Mouse (Mus musculus) liver, embryonic 11.5 days (tissue): ENCODE data around the gene 4930453N24Rik. TPM values are rescaled to one million over a fixed set of nuclear protein-coding genes. Genes with fewer than 3 reads are reported as not detected.

Source experiments
- ATAC-seq: fragments of 200-750 bp; cut with Nextera tagmentation; replicated peaks from 2 replicates; pipeline ENCODE4 v1.8.0; 2017; ENCODE audit warnings: moderate number of reproducible peaks, mild to moderate bottlenecking, moderate TSS enrichment, moderate library complexity; ENCODE audit not compliant: low FRiP score
- DNase-seq: peaks from one replicate; pipeline ENCODE4 v3.0.0-alpha.2; 2017; ENCODE audit warnings: low spot score
- H3K27ac ChIP-seq: fragments of 300-500 bp; sonication (generic); 2 replicates; pipeline ENCODE4 v1.5.1; 2014; ENCODE audit warnings: mild to moderate bottlenecking, low read depth, low read length, control low read depth
- H3K27me3 ChIP-seq: fragments of 300-500 bp; sonication (generic); replicated peaks from 2 replicates; pipeline ENCODE4 v1.6.1; 2014; ENCODE audit warnings: low read length, mixed read lengths; ENCODE audit not compliant: control insufficient read depth, insufficient read depth
- H3K36me3 ChIP-seq: fragments of 300-500 bp; sonication (generic); 2 replicates; pipeline ENCODE4 v1.6.1; 2014; ENCODE audit warnings: mild to moderate bottlenecking, low read length, moderate library complexity, mixed read lengths; ENCODE audit not compliant: control insufficient read depth, insufficient read depth
- H3K4me1 ChIP-seq: fragments of 300-500 bp; sonication (generic); replicated peaks from 2 replicates; pipeline ENCODE4 v1.6.1; 2014; ENCODE audit warnings: low read length, mixed read lengths; ENCODE audit not compliant: control insufficient read depth, insufficient read depth
- H3K4me2 ChIP-seq: fragments of 300-500 bp; sonication (generic); 2 replicates; pipeline ENCODE4 v1.6.1; 2014; ENCODE audit warnings: mild to moderate bottlenecking, control low read depth, moderate library complexity
- H3K4me3 ChIP-seq: fragments of 300-500 bp; sonication (generic); 2 replicates; pipeline ENCODE4 v1.5.1; 2014; ENCODE audit warnings: low read depth, low read length, control low read depth
- H3K9ac ChIP-seq: fragments of 300-500 bp; sonication (generic); 2 replicates; pipeline ENCODE4 v1.6.1; 2014; ENCODE audit warnings: low read depth, low read length, control low read depth
- H3K9me3 ChIP-seq: fragments of 300-500 bp; sonication (generic); 2 replicates; pipeline ENCODE4 v1.6.1; 2016; ENCODE audit warnings: low read length, inconsistent platforms, mixed read lengths; ENCODE audit not compliant: control insufficient read depth
- WGBS: fragments of 180-500 bp; shearing (Covaris S2); extraction: QIAGEN DNeasy Blood & Tissue Kit; methylation state at CpG from one replicate; pipeline ENCODE4 v1.1.7; 2014; 5-methylcytosine and 5-hydroxymethylcytosine counted together
- polyA plus RNA-seq: library from polyadenylated mRNA; unstranded; fragments of >200 nt; fragmentation: Nextera tagmentation; extraction: Ambion mirVana; gene quantifications from 2 replicates; pipeline ENCODE4 v1.2.1, GENCODE M21; 2014

4930453N24Rik gene
- polyA plus RNA-seq, 1 experiment from 2014 or later, result 20.9 TPM

DNA sequence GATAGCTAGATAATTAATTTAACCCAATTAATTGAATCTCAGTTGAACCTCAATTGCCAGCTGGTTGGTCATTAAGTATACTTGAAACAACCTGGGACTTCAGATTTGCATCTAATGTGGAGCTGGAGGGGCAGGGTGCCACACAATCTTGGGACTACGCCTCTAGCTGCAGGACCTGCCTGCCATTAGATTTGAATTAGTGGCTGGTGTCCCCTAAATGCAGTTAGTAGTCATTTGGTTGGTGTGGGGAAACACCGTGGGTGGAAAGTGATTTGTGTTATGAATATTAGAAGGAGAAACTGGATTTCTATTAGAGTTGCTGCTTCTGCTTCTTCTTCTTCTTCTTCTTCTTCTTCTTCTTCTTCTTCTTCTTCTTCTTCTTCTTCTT is 464 bp upstream of the 4930453N24Rik start:
- no peaks in the 10 kb centered on the region for H3K36me3 ChIP-seq
- no peaks in the 10 kb centered on the region for H3K9me3 ChIP-seq
- peak overlapping the region; percentile 55 for H3K4me2 ChIP-seq
- DNase-seq (no peak), ATAC-seq (no peak)
- no peak overlapping the region for H3K9ac ChIP-seq
- H3K27me3 ChIP-seq, result no peaks in the 10 kb centered on the region
- peak overlapping the region; percentile 83 for H3K4me3 ChIP-seq
- 83% methylated on average over 2 of the region's 2 CpGs for WGBS
- no peaks in the 10 kb centered on the region for H3K4me1 ChIP-seq
- H3K27ac ChIP-seq, result no peak overlapping the region; the same call in 1 of the 2 replicates

GRCm38 (mm10) chr16:64766696-64767300 is 4.2 kb downstream of the 4930453N24Rik start:
- H3K9ac ChIP-seq, result no peak overlapping the region
- DNase-seq, result no peak
- no peak for ATAC-seq
- H3K4me1 ChIP-seq, result no peaks in the 10 kb centered on the region
- 91% methylated on average over 8 of the region's 8 CpGs for WGBS
- H3K9me3 ChIP-seq, result peaks cover 7% of the 10 kb centered on the region; the same call in 1 of the 2 replicates
- no peak overlapping the region for H3K4me2 ChIP-seq
- H3K27me3 ChIP-seq, result no peaks in the 10 kb centered on the region
- no peak overlapping the region for H3K4me3 ChIP-seq
- peaks cover 16% of the 10 kb centered on the region for H3K36me3 ChIP-seq
- H3K27ac ChIP-seq, result no peak overlapping the region

GRCm38 (mm10) chr16:64759245-64759626 is 11.7 kb downstream of the 4930453N24Rik start:
- WGBS, result 61% methylated on average over 1 of the region's 1 CpGs

DNA sequence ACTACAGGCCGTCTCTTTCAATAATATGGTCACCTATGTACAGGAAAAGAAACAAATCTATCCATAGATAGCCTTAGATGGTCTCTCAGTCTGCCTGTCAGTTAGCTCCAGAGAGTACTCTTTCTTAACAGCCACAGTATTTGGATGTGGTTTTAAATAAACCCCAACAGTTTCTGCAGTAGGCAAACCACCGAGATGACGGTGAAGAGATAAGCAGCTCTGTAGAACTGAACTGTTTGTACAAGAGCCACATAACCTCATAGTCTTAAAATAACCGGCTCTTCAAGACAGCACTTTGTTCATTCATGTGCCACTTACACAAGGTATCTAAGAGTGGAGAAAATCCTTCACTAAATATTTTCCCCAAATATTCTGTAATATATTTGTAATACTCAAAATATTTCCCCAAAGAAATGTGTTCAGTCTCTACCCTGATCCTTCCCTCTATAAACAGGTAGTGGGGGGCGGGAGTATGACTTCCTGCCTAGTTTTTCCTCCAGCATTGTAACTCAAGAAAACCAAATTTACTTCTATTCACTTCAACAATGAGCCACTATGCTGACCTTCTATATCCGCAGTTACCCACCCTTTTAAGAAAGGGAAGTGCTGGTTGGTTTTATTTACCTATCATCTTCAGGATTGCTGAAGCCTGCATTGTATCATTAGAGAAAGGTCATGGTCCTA is 12.3 kb downstream of the 4930453N24Rik start:
- ATAC-seq, result peak; percentile 64
- Histone ChIP-seq H3K4me3 (no peak overlapping the region), H3K9ac (no peak overlapping the region), H3K27me3 (no peaks in the 10 kb centered on the region), H3K27ac (no peak overlapping the region), H3K4me1 (peaks cover 2% of the 10 kb centered on the region; the same call in 1 of the 2 replicates), H3K4me2 (no peak overlapping the region), H3K36me3 (peaks cover 10% of the 10 kb centered on the region), H3K9me3 (peaks cover 7% of the 10 kb centered on the region; the same call in 1 of the 2 replicates)
- WGBS, result 36% methylated on average over 6 of the region's 6 CpGs
- no peak for DNase-seq

More at GRCm38 (mm10) chr16:64759245-64759626, 11.7 kb downstream of the 4930453N24Rik start:
- no peak overlapping the region for H3K9ac ChIP-seq
- H3K4me1 ChIP-seq, result peaks cover 2% of the 10 kb centered on the region; the same call in 1 of the 2 replicates
- H3K4me2 ChIP-seq, result no peak overlapping the region
- no peaks in the 10 kb centered on the region for H3K27me3 ChIP-seq
- ATAC-seq, result no peak
- DNase-seq, result no peak
- peaks cover 12% of the 10 kb centered on the region for H3K36me3 ChIP-seq
- H3K4me3 ChIP-seq, result no peak overlapping the region
- no peak overlapping the region for H3K27ac ChIP-seq
- peaks cover 7% of the 10 kb centered on the region; the same call in 1 of the 2 replicates for H3K9me3 ChIP-seq

DNA sequence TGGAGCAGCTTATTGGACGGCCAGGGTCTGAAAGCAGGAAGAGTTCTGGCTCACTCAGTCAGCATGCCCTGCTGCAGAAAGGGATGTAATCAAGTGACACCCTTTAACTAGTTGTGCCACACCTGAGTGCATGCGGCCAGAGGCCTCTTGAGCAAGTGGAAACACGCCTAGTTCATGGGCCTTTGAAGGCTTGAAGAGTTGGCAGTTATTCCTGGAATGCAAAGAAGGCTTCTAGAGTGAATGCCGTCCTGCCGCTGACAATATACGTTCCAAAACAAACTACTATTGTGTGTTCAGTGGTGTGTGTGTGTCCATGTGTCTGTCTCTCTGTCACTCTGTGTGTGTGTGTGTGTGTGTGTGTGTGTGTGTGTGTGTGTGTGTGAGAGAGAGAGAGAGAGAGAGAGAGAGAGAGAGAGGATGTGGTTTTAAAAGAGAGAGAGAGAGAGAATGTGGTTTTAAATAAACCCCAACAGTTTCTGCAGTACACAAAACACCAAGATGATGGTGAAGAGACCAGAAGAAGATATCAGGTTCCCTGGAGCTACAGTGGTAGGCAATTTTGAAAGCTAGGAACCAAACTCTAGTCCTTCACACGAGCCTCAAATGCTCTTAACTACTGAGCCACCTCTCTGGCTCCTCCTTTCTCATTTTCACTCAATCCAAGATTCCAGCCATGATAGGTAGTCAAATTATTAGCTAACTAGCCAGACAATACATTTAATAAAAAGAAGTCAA is 13.1 kb downstream of the 4930453N24Rik start:
- no peaks in the 10 kb centered on the region for H3K27me3 ChIP-seq
- H3K36me3 ChIP-seq, result peaks cover 2% of the 10 kb centered on the region
- no peak overlapping the region for H3K4me2 ChIP-seq
- peaks cover 2% of the 10 kb centered on the region; the same call in 1 of the 2 replicates for H3K4me1 ChIP-seq
- DNase-seq (no peak), ATAC-seq (no peak)
- no peak overlapping the region for H3K4me3 ChIP-seq
- WGBS, result 80% methylated on average over 7 of the region's 7 CpGs
- peaks cover under 1% of the 10 kb centered on the region; the same call in 1 of the 2 replicates for H3K9me3 ChIP-seq
- no peak overlapping the region for H3K27ac ChIP-seq
- H3K9ac ChIP-seq, result no peak overlapping the region

DNA sequence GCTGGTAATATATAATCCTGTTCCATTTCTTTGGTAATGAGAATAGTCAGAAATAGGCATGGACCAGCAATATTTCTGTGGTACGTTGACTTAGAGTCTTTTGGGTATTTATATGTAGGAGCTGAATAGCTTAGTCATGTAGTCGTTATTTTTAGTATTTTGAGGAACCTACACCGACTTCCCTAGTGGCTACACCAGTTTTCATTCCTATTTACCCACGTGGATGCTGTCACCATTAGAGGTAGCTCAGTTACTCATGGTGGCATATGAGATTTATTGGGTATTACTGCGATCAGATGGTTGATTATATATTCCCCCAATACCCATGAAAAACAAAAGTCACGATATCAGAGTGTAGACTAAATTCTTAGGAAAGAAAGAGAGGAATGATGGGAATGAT is 14.6 kb downstream of the 4930453N24Rik start:
- H3K4me3 ChIP-seq, result no peak overlapping the region
- DNase-seq (no peak), ATAC-seq (no peak)
- no peaks in the 10 kb centered on the region for H3K27me3 ChIP-seq
- H3K9ac ChIP-seq, result no peak overlapping the region
- no peaks in the 10 kb centered on the region for H3K9me3 ChIP-seq
- H3K4me1 ChIP-seq, result peaks cover 2% of the 10 kb centered on the region; the same call in 1 of the 2 replicates
- H3K27ac ChIP-seq, result no peak overlapping the region
- WGBS, result 60% methylated on average over 6 of the region's 6 CpGs
- H3K36me3 ChIP-seq, result no peaks in the 10 kb centered on the region
- H3K4me2 ChIP-seq, result no peak overlapping the region

- no peaks in the 10 kb centered on the region for H3K36me3 ChIP-seq
- H3K27me3 ChIP-seq, result no peaks in the 10 kb centered on the region
- H3K9me3 ChIP-seq, result no peaks in the 10 kb centered on the region
- 41% methylated on average over 3 of the region's 3 CpGs for WGBS
- no peak overlapping the region for H3K4me2 ChIP-seq
- H3K27ac ChIP-seq, result no peak overlapping the region
- peaks cover 2% of the 10 kb centered on the region; the same call in 1 of the 2 replicates for H3K4me1 ChIP-seq
- DNase-seq (no peak), ATAC-seq (no peak)
- no peak overlapping the region for H3K4me3 ChIP-seq
- H3K9ac ChIP-seq, result no peak overlapping the region
Observed at GRCm38 (mm10) chr16:64754743-64755139, 16.2 kb downstream of the 4930453N24Rik start.

- 35% methylated on average over 3 of the region's 3 CpGs for WGBS
- no peak for ATAC-seq
Observed at GRCm38 (mm10) chr16:64753990-64754742, 16.8 kb downstream of the 4930453N24Rik start.

More at GRCm38 (mm10) chr16:64753990-64754742, 16.8 kb downstream of the 4930453N24Rik start:
- H3K9ac ChIP-seq, result no peak overlapping the region
- no peak for DNase-seq
- no peak overlapping the region for H3K4me3 ChIP-seq
- no peaks in the 10 kb centered on the region for H3K9me3 ChIP-seq
- H3K36me3 ChIP-seq, result no peaks in the 10 kb centered on the region
- H3K4me1 ChIP-seq, result peaks cover 2% of the 10 kb centered on the region; the same call in 1 of the 2 replicates
- H3K27ac ChIP-seq, result no peak overlapping the region
- no peaks in the 10 kb centered on the region for H3K27me3 ChIP-seq
- no peak overlapping the region for H3K4me2 ChIP-seq
